Mouse (Mus musculus): ENCODE data around the gene Aco1.

Gene Aco1

DNA sequence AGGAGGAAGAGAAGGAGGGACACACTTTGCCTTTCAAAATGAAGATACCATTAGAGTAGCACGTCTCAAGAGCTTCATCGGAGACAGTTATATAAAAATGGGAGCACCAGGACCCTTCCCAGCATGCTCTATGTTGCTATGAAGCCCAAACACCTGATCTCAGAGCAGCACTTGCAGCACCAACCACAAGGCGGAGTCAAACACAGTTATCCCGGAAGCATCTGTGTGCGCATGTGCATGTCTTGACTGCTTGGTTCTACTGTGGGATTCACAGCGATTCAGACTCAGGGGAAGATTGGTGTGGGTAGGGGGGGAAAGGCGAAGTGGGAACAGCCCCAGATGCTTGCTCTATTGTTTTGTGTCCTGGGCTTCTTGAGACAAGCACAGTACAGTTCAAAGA lies 75.5 kb downstream of the Aco1 start:
- no peak for DNase-seq (ENCODE audit: low read depth)

GRCm38 (mm10) chr4:40220437-40220836 lies 77.6 kb downstream of the Aco1 start:
- DNase-seq (ENCODE audit: low read depth): no peak

DNA sequence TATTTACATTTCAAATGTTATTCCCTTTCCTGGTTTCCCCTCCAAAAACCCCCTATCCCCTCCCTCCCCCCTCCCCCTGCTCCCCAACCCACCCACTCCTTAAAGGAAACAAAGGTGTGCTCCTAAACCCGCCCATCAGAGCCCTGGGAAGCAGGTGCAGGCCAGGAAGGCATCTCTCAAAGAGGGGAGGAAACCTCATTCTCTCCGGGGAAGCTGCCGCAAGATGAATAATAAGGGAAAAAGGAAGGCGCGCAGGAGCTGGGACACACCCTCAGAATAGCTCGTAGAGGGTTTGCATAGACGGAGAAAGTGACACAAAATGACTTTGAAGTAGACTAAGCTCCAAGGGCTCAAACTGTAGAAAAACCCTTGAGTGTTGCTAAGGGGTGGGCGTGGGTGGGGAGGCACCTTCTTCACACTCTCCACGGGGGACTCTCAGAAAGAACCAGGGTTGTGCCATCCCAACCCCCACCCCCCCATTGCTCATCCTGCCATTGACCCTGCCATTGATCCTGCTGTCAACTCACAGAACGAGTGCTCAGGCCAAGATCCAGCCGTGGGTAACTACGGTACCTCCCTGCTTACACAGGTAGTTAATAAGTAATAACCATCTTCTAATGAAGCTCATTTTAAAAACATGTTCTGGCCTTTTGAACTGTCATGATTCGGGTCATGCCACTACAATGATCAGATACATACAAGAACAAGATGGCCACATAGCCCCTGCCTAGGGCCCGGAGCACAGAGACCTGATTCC lies 78.3 kb downstream of the Aco1 start:
- no peak for DNase-seq (ENCODE audit: low read depth)

DNA sequence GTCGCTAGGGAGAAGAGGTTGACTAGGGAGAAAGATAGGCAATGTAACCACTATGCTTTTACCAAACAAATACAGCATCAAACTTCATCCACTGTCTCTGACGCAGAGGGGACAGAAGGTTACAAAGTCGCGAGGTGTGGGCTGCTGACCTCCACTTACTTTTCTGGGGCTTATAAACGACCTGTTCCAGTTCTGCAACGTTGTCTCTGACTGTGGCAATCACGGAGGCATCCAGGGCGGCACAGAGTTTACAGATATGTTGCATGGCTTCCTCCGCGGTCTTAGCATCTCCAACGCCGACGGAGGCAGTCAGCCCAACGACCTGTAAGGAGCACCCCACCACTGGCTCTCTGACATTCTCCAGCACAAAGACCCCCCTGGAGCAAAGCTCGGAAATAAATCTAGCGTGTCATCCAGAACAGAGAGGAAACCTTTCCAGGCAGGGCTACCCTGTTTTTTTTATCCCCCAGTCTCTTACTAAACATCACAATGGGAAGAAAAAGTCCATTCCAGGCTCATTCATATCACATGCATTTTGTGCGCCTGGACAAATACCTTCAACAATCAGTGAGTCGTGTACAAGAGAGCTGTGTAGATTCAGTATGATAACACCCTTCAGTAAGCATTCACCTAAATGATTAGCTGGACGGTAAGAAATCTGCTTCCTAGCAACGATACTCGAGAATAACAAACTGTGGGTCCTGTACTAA lies 79.2 kb downstream of the Aco1 start:
- no peak for DNase-seq (ENCODE audit: low read depth)

DNA sequence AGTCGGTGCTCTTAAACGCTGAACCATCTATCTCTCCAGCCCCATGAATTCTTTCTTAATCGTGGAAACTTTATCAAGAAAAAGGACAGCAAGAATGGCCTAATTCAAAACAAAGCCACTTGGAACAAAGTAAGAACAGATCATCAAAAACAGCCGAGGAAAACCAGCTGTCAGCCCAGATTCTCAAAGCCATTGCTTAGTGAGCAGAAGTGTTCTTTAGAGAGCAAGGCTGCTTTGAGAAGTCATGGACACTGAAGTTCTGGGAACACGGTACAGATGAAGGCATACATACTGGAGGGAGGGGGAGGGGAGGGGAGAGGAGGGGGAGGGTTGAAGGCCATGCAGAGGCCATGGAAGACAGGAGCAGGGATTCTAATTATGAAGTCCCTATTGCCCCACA lies 83.2 kb downstream of the Aco1 start:
- no peak for DNase-seq (ENCODE audit: low read depth)

GRCm38 (mm10) chr4:40227131-40227530 lies 84.2 kb downstream of the Aco1 start:
- no peak for DNase-seq (ENCODE audit: low read depth)

GRCm38 (mm10) chr4:40227886-40228285 lies 85.0 kb downstream of the Aco1 start:
- no peak for DNase-seq (ENCODE audit: low read depth)

DNA sequence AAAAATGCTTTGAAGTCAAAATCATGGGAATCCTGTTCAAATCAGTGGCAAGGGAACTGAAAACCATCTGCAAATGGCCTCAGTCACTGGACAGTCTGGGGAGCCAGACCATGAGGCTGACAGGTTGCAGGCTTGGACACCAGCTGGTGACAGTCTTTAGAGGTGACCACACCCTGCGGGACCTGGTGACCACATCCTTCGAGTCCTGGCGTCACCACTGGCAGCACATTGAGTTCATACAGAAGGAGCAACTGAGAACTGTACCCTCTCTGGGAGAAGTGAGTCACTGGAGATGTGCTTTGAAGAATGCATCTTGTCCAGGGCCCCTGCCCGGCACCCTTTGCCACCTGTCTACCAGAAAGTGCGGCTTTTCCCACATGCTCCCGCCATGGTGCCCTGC lies 86.8 kb downstream of the Aco1 start:
- DNase-seq (ENCODE audit: low read depth): no peak

GRCm38 (mm10) chr4:40233062-40233664 lies 90.3 kb downstream of the Aco1 start:
- no peak for DNase-seq (ENCODE audit: low read depth)

DNA sequence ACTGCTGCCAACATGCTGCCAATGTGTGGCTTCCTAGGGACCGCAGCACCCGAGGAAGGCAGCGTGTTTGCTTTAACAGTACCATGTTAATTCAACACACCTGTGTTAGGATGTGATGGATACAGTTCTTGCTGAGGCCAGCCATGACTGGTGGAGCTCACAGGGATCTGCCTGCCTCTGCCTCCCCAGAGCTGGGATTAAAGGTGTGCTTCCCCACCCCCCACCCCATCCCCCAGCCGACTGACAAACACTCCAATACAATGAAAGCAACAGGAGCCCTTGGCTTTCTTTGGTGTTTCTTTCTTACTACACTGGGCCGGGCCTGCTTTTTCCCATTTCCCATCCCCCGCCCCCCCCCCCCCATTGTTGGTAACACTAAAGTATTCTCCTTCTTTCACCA lies 91.4 kb downstream of the Aco1 start:
- no peak for DNase-seq (ENCODE audit: low read depth)

DNA sequence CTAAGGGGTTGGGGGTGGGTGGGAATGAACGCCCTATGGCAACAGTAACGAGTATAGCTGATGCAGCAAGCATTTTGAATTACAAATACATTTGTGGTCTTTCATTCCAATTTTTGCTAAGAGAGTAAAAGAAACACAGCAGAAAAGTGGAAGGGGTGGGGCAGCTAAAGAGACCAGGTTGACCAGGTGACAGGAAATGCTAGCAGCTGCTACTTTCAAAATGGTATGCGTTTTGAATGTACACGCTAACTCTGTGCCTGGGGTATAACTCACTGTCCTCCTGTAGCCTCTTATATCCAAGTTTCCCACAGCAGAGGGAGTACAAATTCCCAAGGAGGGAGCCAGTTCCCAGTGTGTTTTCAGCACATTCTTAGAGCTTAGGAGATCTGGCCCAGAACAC lies 93.9 kb downstream of the Aco1 start:
- DNase-seq (ENCODE audit: low read depth): no peak

DNA sequence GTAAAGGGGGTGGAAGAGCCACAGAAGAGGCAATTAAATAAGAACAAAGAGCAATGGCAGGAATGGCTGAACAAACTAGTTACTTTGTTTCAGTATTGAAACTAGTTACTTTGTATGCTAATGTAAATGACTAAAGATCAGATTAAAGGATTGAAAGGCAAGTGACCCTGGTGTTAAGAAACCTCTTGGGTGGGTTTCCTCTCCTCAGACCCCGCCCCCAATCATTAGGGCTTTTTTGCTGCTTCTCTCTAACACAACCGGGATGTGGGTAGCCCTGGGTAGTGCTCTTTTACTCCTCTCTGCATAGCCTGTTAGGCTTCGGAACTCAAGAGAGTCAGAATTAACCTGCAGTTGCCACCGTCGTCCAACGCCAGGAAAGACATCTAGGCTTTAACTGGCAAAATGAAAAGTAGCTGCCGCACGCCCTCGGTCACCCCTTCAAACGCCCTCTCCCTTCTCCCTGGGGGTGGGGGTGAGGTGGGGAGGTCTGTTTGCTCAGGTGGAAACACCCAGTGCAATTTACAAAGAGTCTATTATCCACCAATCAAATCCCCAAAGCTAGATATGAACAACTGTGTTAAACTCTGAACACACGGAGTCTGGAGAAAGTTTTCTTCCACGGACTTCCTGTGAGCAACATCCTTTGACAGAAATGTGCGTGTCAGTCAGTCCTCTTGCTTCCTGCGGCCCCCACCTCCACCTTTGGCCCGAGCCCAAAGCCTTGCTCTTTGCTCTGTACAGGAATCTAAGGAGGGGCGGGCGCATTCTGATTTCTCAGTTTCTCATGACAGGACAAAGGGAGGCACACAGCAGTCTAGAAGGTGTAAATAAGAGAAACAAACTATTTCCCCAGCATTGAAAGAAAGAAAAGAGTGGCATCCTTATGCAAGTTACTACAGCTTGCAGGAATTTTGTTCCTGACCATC lies 95.9 kb downstream of the Aco1 start:
- DNase-seq (ENCODE audit: low read depth): no peak

DNA sequence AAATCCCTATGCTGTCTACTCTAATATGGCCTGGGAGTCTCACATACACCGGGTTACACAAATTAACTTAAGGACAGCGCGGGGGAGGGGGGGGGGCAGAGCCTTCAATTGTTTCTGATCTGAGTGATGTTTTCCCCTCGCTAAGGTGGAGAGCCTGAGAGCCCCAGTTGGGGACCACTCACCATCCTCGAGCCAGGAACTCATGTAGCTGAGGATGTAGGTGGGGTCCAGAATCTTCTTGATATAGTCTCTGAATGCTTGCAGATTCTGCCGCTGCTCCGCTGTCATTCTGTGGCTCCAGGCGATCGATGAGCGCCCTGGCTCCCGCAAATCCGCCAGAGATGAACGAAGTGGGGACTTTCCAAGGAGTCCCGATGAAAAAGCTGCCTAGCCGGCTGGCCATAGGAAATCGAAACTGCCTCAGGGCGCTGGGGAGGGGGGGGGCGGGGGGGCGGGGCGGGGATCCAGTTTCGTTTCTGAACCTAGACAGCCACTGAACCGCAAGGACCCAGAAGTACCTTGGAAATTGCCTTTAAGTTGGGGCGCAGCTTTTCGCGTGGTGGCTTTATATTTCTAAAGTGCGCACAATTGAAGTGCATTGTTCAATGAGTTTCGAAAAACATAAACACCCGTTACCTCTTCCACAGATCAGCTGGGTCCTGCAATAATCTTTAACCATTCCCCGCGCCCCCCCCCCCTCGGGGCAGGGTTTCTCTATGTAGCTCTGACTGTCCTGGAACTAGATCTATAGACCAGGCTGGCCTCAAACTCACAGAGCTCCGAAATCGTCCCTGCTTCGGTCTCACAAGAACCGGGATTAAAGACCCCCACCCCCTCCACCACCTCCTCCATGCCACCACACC lies 96.8 kb downstream of the Aco1 start, which contains the start of gene Ddx58:
Ddx58 (minus strand) TSS at position 420 of the 863 bp plus-strand sequence.
- DNase-seq (ENCODE audit: low read depth): no peak

DNA sequence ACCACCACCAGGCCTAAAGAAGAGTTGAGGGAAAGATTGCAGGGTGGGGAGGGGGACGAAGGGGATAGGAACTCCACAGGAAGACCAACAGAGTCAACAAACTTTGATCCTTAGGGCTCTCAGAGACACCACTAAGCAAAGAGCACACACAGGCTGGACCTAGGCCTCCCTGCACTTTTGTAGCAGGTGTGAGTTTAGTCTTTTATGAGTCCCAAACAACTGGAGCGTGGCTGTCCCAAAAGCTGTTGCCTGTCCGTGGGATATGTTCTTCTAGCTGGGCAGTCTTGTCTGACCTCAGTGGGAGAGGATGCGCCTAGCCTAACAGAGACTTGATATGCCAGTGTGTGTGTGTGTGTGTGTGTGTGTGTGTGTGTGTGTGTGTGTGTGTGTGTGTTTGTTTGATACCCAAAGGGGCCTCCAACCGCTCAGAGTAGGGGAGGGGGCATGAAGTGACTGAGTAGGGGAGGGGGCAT lies 97.4 kb downstream of the Aco1 start:
- DNase-seq (ENCODE audit: low read depth): no peak

GRCm38 (mm10) chr4:40241928-40242327 lies 99.0 kb downstream of the Aco1 start:
- no peak for DNase-seq (ENCODE audit: low read depth)

- DNase-seq (ENCODE audit: low read depth): no peak
These were observed 100.1 kb downstream of the Aco1 start for GRCm38 (mm10) chr4:40243006-40243405.

DNA sequence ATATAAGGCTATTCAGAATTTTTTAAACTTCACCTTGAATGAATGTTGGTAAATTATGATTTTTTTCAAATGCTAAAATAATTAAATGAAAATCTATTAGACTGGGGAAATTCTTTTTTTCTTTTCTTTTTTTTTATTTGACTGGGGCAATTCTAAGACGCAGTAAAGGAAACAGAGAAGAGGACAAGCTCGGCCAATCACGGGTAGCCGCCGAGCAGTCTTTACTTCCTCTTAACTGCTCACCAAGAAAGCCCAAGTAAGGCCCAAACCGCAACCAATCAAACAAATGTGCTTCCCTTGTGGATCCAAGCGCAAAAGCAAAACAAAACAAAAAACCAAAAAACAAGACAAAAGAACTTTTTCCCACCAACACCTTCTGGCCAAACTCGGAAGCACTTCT lies 101.2 kb downstream of the Aco1 start:
- no peak for DNase-seq (ENCODE audit: low read depth)

Data from c-Kit-positive CD71-positive TER-119-negative erythroid progenitor cells, embryonic 14.5 days (primary cell).